Mouse (Mus musculus) MEL (cell line): ENCODE measurements around the gene Abhd2.

Experiments used
- CTCF ChIP-seq, 3 experiments: IDR thresholded peaks in 2 of 3; conservative IDR thresholded peaks in 1 of 3; 2 replicates each; pipeline ENCODE4 v1.5.1; 2011 to 2012; ENCODE audit warnings: low read length in 3 of 3, low read depth in 2 of 3, mild to moderate bottlenecking in 2 of 3, improper control_type of control experiment in 1 of 3, inconsistent platforms in 1 of 3, mixed read lengths in 1 of 3, moderate library complexity in 1 of 3; ENCODE audit not compliant: control insufficient read depth in 1 of 3, insufficient read depth in 1 of 3, poor library complexity in 1 of 3, severe bottlenecking in 1 of 3
- EP300 ChIP-seq, 2 experiments: IDR thresholded peaks; 2 replicates each; pipeline ENCODE4 v1.6.1; 2011; ENCODE audit warnings: improper control_type of control experiment in 2 of 2, low read length in 2 of 2, low read depth in 1 of 2, mild to moderate bottlenecking in 1 of 2
- GABPA ChIP-seq: IDR thresholded peaks from 2 replicates; pipeline ENCODE4 v1.6.1; 2012; ENCODE audit warnings: low read depth, mild to moderate bottlenecking, inconsistent platforms, low read length, improper control_type of control experiment, moderate library complexity
- HCFC1 ChIP-seq: IDR thresholded peaks from 2 replicates; pipeline ENCODE4 v1.6.1; 2012; ENCODE audit warnings: low read depth, mild to moderate bottlenecking, inconsistent platforms, low read length, improper control_type of control experiment, moderate library complexity
- MAFK ChIP-seq: IDR thresholded peaks from 2 replicates; pipeline ENCODE4 v1.6.1; 2011; ENCODE audit warnings: low read depth, mild to moderate bottlenecking, low read length, improper control_type of control experiment, borderline replicate concordance
- MEF2A ChIP-seq: IDR thresholded peaks from 2 replicates; pipeline ENCODE4 v1.6.1; 2014; ENCODE audit warnings: low read depth, mild to moderate bottlenecking, inconsistent platforms, low read length, improper control_type of control experiment; ENCODE audit not compliant: poor library complexity, insufficient replicate concordance, severe bottlenecking; ENCODE audit errors: extremely low read depth
- POLR2A ChIP-seq, 2 experiments: IDR thresholded peaks; 2 replicates each; pipeline ENCODE4 v1.6.1; 2011 to 2012; ENCODE audit warnings: low read length in 2 of 2, mild to moderate bottlenecking in 2 of 2, control low read depth in 1 of 2, improper control_type of control experiment in 1 of 2, low read depth in 1 of 2, moderate library complexity in 1 of 2; ENCODE audit not compliant: control insufficient read depth in 1 of 2, insufficient read depth in 1 of 2, poor library complexity in 1 of 2
- POLR2AphosphoS5 ChIP-seq: IDR thresholded peaks from 2 replicates; pipeline ENCODE4 v1.6.1; 2012; ENCODE audit warnings: low read depth, borderline replicate concordance, mild to moderate bottlenecking, inconsistent platforms, low read length, moderate library complexity, mixed read lengths
- TAL1 ChIP-seq: IDR thresholded peaks from 2 replicates; pipeline ENCODE4 v1.6.1; 2012; ENCODE audit warnings: mild to moderate bottlenecking, inconsistent platforms, low read length, moderate library complexity, mixed read lengths
- TBP ChIP-seq: IDR thresholded peaks from 2 replicates; pipeline ENCODE4 v1.8.0; 2011; ENCODE audit warnings: low read depth, low read length, improper control_type of control experiment
- ZMIZ1 ChIP-seq: IDR thresholded peaks from 2 replicates; pipeline ENCODE4 v1.6.1; 2012; ENCODE audit warnings: low read depth, mild to moderate bottlenecking, inconsistent platforms, low read length, improper control_type of control experiment, moderate library complexity

DNA sequence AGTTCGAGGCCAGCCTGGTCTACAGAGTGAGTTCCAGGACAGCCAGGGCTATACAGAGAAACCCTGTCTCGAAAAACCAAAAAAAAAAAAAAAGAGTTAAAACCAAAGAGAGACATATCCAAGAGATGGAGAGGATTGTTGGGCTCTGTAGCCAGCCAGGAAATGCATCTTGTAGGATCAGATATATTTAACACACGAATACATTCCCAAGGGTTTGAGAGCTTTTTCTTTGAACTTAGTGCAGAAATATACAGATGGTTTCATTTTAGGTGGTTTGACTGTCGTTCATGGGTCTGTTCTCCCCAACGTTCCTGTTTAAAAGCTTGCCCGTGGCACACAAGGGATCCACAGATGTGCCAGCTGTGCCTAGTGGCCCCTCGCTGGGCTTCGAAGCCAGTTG lies 39.2 kb downstream of the Abhd2 start:
- TF ChIP-seq POLR2AphosphoS5 (no peak), TAL1 (no peak), POLR2A (IDR thresholded peaks at IDR 0.05; ENCODE audit: control insufficient read depth in 1 of 2, insufficient read depth in 1 of 2, low read depth in 1 of 2, low read length in 2 of 2, poor library complexity in 1 of 2) (no peak), CTCF (IDR thresholded peaks at IDR 0.05 in 2 of 3, conservative IDR thresholded peaks at IDR 0.05 in 1 of 3; ENCODE audit: control insufficient read depth in 1 of 3, insufficient read depth in 1 of 3, low read depth in 2 of 3, low read length in 3 of 3, poor library complexity in 1 of 3, severe bottlenecking in 1 of 3) (no peak), MAFK (no peak), HCFC1 (no peak), GABPA (no peak), EP300 (IDR thresholded peaks at IDR 0.05; ENCODE audit: low read depth in 1 of 2, low read length in 2 of 2) (no peak), TBP (no peak), MEF2A (no peak), ZMIZ1 (no peak)
